Mouse (Mus musculus): ENCODE results near the gene Kif2b. TPM values are rescaled to one million over a fixed set of nuclear protein-coding genes. Genes with fewer than 3 reads are reported as not detected.

The Kif2b gene
- not detected for total RNA-seq (2022)

DNA sequence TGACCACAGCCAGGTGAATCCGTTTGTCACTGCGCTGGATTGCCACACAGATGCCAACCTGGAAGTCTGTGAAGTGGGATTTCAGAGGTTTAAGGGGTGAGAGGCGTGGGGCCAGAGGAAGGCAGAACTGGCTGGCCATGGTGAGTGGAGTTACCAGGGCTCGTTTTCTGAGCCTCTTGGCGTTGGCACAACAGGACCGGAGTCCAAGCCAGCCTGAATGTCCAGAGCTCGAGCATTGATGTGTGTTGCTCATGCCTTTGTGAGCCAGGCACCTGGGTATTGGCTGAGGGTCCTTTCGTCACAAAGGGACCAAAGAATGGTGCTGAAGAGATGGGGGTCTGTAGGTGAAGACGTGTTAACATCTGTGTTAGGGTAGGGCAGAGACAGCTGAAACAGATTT is at the start of gene Kif2b:
TSS of gene Kif2b (minus strand) at position 242 of the 400 bp plus-strand sequence.
- no peak for DNase-seq (ENCODE audit: low spot score in 2 of 2)

DNA sequence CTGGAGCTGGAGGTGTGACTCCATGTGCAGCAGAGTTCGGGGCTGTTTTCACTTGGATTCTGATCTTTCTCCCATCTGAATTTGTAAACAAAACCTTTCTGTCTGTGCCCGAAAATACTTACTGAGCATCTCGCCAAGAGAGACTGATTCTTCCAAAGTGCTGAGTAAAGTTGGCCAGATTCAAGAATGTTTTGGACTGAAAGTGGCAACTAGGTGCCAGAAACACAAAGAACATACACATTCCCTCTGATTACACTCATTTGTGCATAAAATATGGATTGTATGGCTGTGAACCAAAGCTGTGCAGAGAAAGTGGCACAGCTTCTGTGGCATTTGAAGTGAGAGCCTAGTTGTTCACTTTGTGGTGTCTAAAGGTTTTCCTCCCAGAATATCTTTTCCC is 15.7 kb upstream of the Kif2b start:
- DNase-seq (ENCODE audit: low spot score in 2 of 2) = no peak

DNA sequence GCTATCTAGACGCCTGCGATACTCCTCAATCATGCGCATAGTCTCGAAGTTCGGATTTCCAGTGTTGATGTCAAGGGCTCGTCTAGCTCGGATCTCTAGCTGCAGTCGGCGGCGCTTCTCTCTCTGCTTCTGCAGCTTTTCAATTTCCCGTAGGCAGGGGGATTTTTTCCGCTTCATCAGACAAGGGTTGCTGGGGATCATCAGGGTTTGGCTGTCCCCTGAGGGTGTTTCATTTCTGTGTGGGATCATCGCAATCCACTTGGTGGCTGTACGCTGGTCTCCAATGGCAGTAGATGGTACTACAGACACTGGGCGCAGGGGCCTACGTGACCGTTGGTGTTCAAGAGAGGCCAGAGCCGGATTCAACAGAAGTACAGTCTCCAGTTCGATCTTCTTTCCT is 502 bp downstream of the Kif2b start:
- no peak for DNase-seq (ENCODE audit: low spot score in 2 of 2)

DNA sequence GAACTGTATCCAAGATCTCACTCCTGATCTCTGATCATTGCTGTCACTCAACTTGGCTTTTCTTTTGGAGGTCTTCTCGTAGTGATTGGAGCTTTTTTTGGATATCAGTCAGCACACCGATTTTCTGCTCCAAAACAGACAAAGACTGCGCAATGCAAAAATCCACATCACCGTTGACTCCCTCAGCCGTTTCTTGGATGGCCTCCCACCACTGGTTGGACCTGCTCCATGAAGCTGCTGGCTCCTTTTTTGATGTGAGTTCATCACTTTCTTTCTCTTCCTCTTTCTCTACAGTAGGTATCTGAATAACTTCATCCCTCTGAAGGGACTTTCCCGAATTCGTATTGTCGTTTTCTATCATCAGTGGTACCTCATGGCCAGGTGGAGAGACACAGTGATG is 2.0 kb downstream of the Kif2b start:
- no peak for DNase-seq (ENCODE audit: low spot score in 2 of 2)

DNA sequence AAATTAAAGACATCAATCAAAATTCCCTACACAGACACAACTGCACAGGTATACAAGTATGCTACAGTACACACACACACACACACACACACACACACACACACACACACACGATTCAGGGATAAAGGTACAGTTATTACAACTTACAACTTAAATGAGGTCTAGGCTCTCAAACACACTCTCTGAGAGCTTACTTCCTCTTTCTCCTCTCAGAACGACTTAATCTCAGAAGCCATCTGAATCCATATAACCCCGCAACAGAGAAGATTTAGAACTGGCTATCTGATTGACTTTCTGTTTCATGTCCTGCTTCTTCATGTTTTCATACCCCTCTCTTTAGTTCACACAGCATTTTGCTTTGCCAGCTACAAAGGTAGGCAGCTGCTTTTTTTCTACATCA is 2.9 kb downstream of the Kif2b start:
- DNase-seq (ENCODE audit: low spot score in 2 of 2) = no peak

DNA sequence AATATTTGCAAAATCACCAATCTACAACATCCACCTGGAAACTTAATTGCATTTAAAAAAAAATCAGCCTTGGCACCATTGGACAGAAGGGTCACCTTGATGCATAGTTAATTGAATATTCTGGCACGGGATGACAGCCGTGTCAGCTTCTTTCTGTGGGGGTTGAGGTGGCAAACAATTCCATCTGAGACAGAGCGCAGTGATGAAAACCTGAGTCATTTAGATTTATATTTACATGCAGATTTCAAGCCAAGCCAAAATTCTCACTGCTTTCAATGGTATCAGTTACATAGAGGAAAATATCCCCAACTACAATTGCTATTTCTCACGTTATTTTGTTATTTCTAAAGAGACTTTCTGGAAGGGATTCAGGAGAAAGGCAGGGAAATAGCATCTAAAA is 46.6 kb downstream of the Kif2b start:
- DNase-seq (ENCODE audit: low spot score in 2 of 2) = no peak

Measured in gastrocnemius, adult 8-10 months (tissue).